Mouse (Mus musculus) bone marrow, adult 2 months (tissue): ENCODE data around the gene Ing3. TPM values are rescaled to one million over a fixed set of nuclear protein-coding genes. Genes with fewer than 3 reads are reported as not detected.

Source experiments
- H3K27ac ChIP-seq: fragments of 200-500 bp; 2 replicates; pipeline ENCODE4 v1.5.1; 2012; ENCODE audit warnings: low read depth, mild to moderate bottlenecking, control low read depth, inconsistent platforms, low read length; ENCODE audit not compliant: control insufficient read depth, poor library complexity, insufficient read depth
- H3K4me1 ChIP-seq: fragments of 200-500 bp; 2 replicates; pipeline ENCODE4 v1.6.1; 2011; ENCODE audit warnings: low read length; ENCODE audit not compliant: control insufficient read depth, insufficient read depth
- H3K4me3 ChIP-seq: fragments of 200-500 bp; replicated peaks from 2 replicates; pipeline ENCODE3; 2011; ENCODE audit warnings: mild to moderate bottlenecking, low read depth, low read length, control low read depth; ENCODE audit not compliant: control insufficient read depth
- CTCF ChIP-seq: fragments of 200-500 bp; IDR thresholded peaks from 2 replicates; pipeline ENCODE4 v1.5.1; 2011; ENCODE audit warnings: low read length, control low read depth; ENCODE audit not compliant: control insufficient read depth, insufficient read depth
- POLR2A ChIP-seq: fragments of 200-500 bp; IDR thresholded peaks from 2 replicates; pipeline ENCODE4 v1.6.1; 2011; ENCODE audit warnings: low read depth, mild to moderate bottlenecking, control low read depth, low read length, borderline replicate concordance; ENCODE audit not compliant: control insufficient read depth
- WGBS: fragments of 180-500 bp; shearing (Covaris S2); methylation state at CpG from one replicate; pipeline ENCODE4 v1.1.7; 2018; 5-methylcytosine and 5-hydroxymethylcytosine counted together
- polyA plus RNA-seq: library from polyadenylated mRNA; stranded (reverse); fragments of >200 nt; gene quantifications from 2 replicates; pipeline ENCODE4 v1.2.4, GENCODE M21; 2011; ENCODE audit warnings: low replicate concordance; ENCODE audit not compliant: missing spikeins, insufficient read depth, insufficient read length

Ing3 gene
- polyA plus RNA-seq, 1 experiment, result 13.4 TPM

GRCm38 (mm10) chr6:22020696-22021095, 71.3 kb downstream of the Ing3 start:
- Histone ChIP-seq H3K4me3 (no peak overlapping the region), H3K27ac (no peak overlapping the region), H3K4me1 (peaks cover 2% of the 10 kb centered on the region)
- 85% methylated on average over 5 of the region's 5 CpGs for WGBS
- TF ChIP-seq POLR2A (no peak), CTCF (no peak)

- Histone ChIP-seq H3K4me1 (peaks cover 2% of the 10 kb centered on the region), H3K27ac (no peak overlapping the region), H3K4me3 (no peak overlapping the region)
- TF ChIP-seq CTCF (no peak), POLR2A (no peak)
- WGBS, result 89% methylated on average over 3 of the region's 3 CpGs
Measured at GRCm38 (mm10) chr6:22021315-22021714, 71.9 kb downstream of the Ing3 start.

GRCm38 (mm10) chr6:22024168-22024567, 74.8 kb downstream of the Ing3 start:
- TF ChIP-seq POLR2A (no peak), CTCF (no peak)
- no peak overlapping the region for H3K27ac ChIP-seq
- H3K4me3 ChIP-seq, result no peak overlapping the region
- peaks cover 2% of the 10 kb centered on the region for H3K4me1 ChIP-seq
- 85% methylated on average over 2 of the region's 2 CpGs for WGBS

Other genes with a start within 250 kb of the Ing3 start
- gene Tspan12, start 97.1 kb upstream of the Ing3 start, polyA plus RNA-seq, result 8.9 and 15.0 TPM in 2 replicates
- gene Cped1, start 36.3 kb downstream of the Ing3 start, polyA plus RNA-seq, result 2.7 and 5.3 TPM in 2 replicates